Mouse (Mus musculus): ENCODE measurements around the gene Phldb3.

The Phldb3 gene

GRCm38 (mm10) chr7:24630116-24630880 is 19.7 kb downstream of the Phldb3 start:
- in situ Hi-C loops (cut with MboI, MseI), result no loop called here

GRCm38 (mm10) chr7:24636264-24636663 is 25.7 kb downstream of the Phldb3 start, which contains the start of gene Lypd3:
Gene Lypd3, plus strand, starts transcription at chr7:24636550.
- in situ Hi-C loops (cut with MboI, MseI), result no loop called here

GRCm38 (mm10) chr7:24637046-24637445 is 26.5 kb downstream of the Phldb3 start:
- in situ Hi-C loops (cut with MboI, MseI), result no loop called here

GRCm38 (mm10) chr7:24638026-24638856 is 27.7 kb downstream of the Phldb3 start:
- in situ Hi-C loops (cut with MboI, MseI), result no loop called here

GRCm38 (mm10) chr7:24640450-24640849 is 29.9 kb downstream of the Phldb3 start:
- in situ Hi-C loops (cut with MboI, MseI), result loop anchor here (5.0 kb wide), 1 partner anchor 33 kb away; no protein-coding TSS in a partner anchor

GRCm38 (mm10) chr7:24642491-24642890 is 31.9 kb downstream of the Phldb3 start:
- in situ Hi-C loops (cut with MboI, MseI), result loop anchor here (5.0 kb wide), 1 partner anchor 35 kb away; no protein-coding TSS in a partner anchor

GRCm38 (mm10) chr7:24644492-24644891 is 33.9 kb downstream of the Phldb3 start:
- in situ Hi-C loops (cut with MboI, MseI), result loop anchor here (5.0 kb wide), 1 partner anchor 37 kb away; no protein-coding TSS in a partner anchor

GRCm38 (mm10) chr7:24644996-24645395 is 34.4 kb downstream of the Phldb3 start:
- in situ Hi-C loops (cut with MboI, MseI), result loop anchor here (5.0 kb wide), 1 partner anchor 38 kb away; no protein-coding TSS in a partner anchor

- in situ Hi-C loops (cut with MboI, MseI), result no loop called here
These were observed 35.9 kb downstream of the Phldb3 start for GRCm38 (mm10) chr7:24646486-24646885.

GRCm38 (mm10) chr7:24653681-24654080 is 43.1 kb downstream of the Phldb3 start:
- in situ Hi-C loops (cut with MboI, MseI), result no loop called here

GRCm38 (mm10) chr7:24659737-24660357 is 49.3 kb downstream of the Phldb3 start:
- in situ Hi-C loops (cut with MboI, MseI), result no loop called here

- in situ Hi-C loops (cut with MboI, MseI), result no loop called here
These were observed 50.7 kb downstream of the Phldb3 start for GRCm38 (mm10) chr7:24661118-24661904.

GRCm38 (mm10) chr7:24662575-24662974 is 52.0 kb downstream of the Phldb3 start:
- in situ Hi-C loops (cut with MboI, MseI), result no loop called here

- in situ Hi-C loops (cut with MboI, MseI), result no loop called here
These were observed 53.7 kb downstream of the Phldb3 start for GRCm38 (mm10) chr7:24664301-24664700.

GRCm38 (mm10) chr7:24664959-24665358 is 54.4 kb downstream of the Phldb3 start:
- in situ Hi-C loops (cut with MboI, MseI), result no loop called here

GRCm38 (mm10) chr7:24671944-24672439 is 61.4 kb downstream of the Phldb3 start:
- in situ Hi-C loops (cut with MboI, MseI), result no loop called here

- in situ Hi-C loops (cut with MboI, MseI), result no loop called here
These were observed 66.0 kb downstream of the Phldb3 start, which contains the start of gene Tex101 for GRCm38 (mm10) chr7:24676575-24676974. Gene Tex101, minus strand, starts transcription at chr7:24676675.

All from regulatory T cell (primary cell).